Mouse (Mus musculus): ENCODE measurements around the gene Tnks2. TPM values are rescaled to one million over a fixed set of nuclear protein-coding genes. Genes with fewer than 3 reads are reported as not detected.
A peak's percentile ranks its signal among the peaks of the same experiment; 100 is the strongest.

Tnks2 gene
- 23.6 and 28.9 TPM in 2 replicates for polyA plus RNA-seq (2012; rRNA removed)

DNA sequence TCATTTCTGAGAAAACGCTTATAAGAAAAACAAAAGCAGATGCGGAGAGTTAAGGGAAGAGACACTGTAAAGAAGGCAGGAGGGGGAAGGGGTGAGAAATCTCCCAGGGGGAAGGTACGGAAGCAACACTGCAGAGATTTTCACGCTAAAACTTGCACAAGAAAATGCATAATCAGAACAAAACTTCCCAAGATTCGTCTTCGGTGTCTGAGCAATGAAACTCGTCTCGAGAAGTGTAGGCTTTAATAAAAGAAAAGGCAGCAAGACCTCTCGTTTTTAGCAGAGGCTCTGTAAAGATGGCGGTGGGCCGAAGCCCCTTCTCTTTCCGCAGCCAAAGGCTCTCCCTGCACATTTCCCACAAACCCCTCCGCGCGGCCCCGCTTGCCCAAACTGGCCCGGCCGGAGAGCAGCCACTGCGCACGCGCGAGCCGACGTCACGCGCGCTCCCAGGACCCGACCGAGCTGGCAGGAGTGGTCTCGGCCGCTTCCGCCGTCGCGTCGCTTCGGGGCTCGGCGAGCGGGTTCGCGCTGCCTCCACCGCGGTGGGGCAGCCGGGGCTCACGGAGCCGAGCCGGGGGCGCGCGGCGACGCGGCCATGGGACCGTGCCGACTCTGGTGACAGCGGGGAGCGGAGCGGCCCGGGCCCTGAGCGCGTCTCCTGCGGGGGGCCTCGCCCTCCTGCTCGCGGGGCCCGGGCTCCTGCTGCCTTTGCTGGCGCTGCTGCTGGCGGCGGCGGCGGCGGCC is at the start of gene Tnks2:
Gene Tnks2, plus strand, starts transcription at position 445 of the 744 bp plus-strand sequence.
- DNase-seq: peak; percentile 92
- TF ChIP-seq CTCF (IDR thresholded peaks at IDR 0.05; ENCODE audit: insufficient read depth, low read length): no peak
- peak; percentile 72; the same call in 1 of the 2 replicates for TF ChIP-seq POLR2A (IDR thresholded peaks at IDR 0.05; ENCODE audit: borderline replicate concordance, extremely low read depth, low read depth, low read length)
- under 1% methylated on average over 73 of the region's 73 CpGs for WGBS
- peak within 1 kb of the TSS; percentile 83 for H3K4me3 ChIP-seq (replicated peaks; ENCODE audit: extremely low read depth, low read depth, low read length)
- peaks cover 9% of the 10 kb centered on the region; the same call in 1 of the 2 replicates for H3K4me1 ChIP-seq (ENCODE audit: control insufficient read depth, insufficient read depth, low read length)

DNA sequence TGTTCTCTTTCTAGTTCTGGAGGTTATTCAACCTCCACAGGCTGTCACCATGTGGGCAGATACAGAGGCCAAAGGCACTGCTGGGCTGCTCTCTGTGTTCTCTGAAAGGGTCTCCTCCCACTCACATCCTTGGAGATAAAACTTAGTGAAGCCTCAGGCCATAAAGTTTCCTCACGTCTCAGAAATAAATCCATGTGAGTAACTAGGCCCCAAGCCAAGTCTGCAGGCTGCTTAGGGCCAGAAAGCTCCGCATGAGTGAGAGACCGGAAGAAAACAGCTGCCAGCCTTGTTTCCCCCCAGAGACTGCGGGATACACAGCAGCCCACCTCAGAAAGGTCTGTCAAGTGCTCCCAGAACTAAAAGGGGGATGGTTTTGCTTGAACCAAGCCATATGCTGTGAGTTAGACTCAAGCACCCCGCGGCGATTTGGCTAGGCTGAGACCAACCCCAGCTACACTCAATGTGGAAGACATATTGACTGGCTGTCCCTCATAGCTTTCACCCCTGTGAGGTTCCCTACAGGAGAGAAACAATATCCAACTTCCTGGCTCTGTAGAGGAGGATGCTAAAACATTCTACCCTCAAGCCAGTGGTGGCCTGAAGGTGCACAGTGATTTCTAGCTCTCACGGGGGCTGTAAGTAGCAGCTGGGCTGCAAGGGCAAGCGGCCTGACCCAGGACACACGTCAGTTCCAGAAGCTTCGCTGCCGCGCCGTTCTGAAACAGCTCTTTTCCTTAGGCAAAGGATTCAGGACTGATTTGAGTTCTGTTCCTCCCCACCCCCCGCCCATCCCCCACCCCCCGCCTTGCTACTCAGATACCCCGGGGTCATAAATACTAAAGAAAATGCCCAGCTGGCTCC is 43.9 kb upstream of the Tnks2 start:
- no peak for TF ChIP-seq CTCF (IDR thresholded peaks at IDR 0.05; ENCODE audit: insufficient read depth, low read length)
- TF ChIP-seq POLR2A (IDR thresholded peaks at IDR 0.05; ENCODE audit: borderline replicate concordance, extremely low read depth, low read depth, low read length): no peak
- Histone ChIP-seq H3K4me3 (replicated peaks; ENCODE audit: extremely low read depth, low read depth, low read length) (no peak overlapping the region), H3K4me1 (ENCODE audit: control insufficient read depth, insufficient read depth, low read length) (peaks cover 12% of the 10 kb centered on the region)
- 63% methylated on average over 17 of the region's 17 CpGs for WGBS
- DNase-seq: no peak

DNA sequence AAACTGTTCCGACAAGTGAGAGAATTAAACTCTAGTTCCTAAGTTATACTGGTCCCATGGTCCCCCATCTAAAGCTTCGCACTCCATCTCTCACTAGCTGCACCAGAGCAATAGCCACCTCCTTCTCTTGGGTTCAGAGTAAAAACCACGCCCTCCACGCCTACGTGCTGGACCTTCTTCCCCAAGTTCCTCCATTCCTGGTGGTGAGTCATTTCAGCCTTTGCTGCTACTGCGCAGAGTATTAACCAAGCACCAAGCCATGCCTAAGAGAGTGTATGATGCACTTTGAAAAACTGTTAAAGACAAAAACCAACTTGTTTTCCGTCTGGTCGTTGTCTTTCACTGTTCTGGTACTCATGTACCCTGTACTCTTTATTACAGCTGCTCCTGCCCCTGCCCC is 41.4 kb upstream of the Tnks2 start:
- Histone ChIP-seq H3K4me1 (ENCODE audit: control insufficient read depth, insufficient read depth, low read length) (peaks cover 12% of the 10 kb centered on the region), H3K4me3 (replicated peaks; ENCODE audit: extremely low read depth, low read depth, low read length) (no peak overlapping the region)
- TF ChIP-seq CTCF (IDR thresholded peaks at IDR 0.05; ENCODE audit: insufficient read depth, low read length) (no peak), POLR2A (IDR thresholded peaks at IDR 0.05; ENCODE audit: borderline replicate concordance, extremely low read depth, low read depth, low read length) (no peak)
- DNase-seq: no peak
- 58% methylated on average over 8 of the region's 8 CpGs for WGBS

DNA sequence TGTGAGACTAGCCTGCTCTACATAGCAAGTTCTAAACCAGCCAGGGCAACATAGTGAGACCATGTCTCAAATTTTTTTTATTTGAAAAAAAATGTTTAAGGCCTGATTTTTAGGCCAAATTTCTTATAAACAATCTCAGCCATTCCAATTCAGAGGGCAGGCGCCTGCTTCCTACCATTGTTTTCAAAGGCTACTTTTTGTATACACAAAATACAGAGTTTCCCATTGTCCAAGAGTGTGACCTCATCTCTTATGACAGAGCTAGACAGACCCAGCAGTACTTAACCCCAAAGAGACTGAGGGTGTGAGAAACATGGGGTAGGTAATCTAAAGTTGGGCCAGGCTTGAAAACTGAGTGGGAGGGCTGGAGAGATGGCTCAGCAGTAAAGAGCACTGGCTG is 40.6 kb upstream of the Tnks2 start:
- TF ChIP-seq POLR2A (IDR thresholded peaks at IDR 0.05; ENCODE audit: borderline replicate concordance, extremely low read depth, low read depth, low read length) (no peak), CTCF (IDR thresholded peaks at IDR 0.05; ENCODE audit: insufficient read depth, low read length) (no peak)
- H3K4me1 ChIP-seq (ENCODE audit: control insufficient read depth, insufficient read depth, low read length): peaks cover 12% of the 10 kb centered on the region
- WGBS: 61% methylated on average over 1 of the region's 1 CpGs
- no peak for DNase-seq
- no peak overlapping the region for H3K4me3 ChIP-seq (replicated peaks; ENCODE audit: extremely low read depth, low read depth, low read length)

DNA sequence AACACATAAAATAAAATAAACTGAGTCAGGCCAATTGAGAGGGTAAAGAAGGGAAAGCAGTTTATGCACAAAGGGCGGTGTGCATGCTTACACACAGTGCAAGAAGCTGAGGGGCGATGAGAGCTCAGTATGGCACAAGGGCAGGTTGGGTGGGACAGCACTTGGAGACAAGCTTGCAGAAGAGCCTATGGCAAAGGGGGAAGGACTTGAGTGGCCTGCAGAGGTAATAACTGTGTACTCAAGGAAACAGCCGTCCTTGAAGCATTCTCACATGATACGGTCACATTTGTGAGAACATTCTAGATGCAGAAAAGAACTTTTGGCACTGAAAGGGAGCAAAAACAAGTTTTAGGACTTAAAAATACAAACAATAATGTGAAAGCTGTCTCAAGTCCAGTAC is 40.0 kb upstream of the Tnks2 start:
- TF ChIP-seq CTCF (IDR thresholded peaks at IDR 0.05; ENCODE audit: insufficient read depth, low read length): no peak
- no peak for TF ChIP-seq POLR2A (IDR thresholded peaks at IDR 0.05; ENCODE audit: borderline replicate concordance, extremely low read depth, low read depth, low read length)
- H3K4me3 ChIP-seq (replicated peaks; ENCODE audit: extremely low read depth, low read depth, low read length): no peak overlapping the region
- 68% methylated on average over 4 of the region's 4 CpGs for WGBS
- DNase-seq: no peak
- peaks cover 12% of the 10 kb centered on the region for H3K4me1 ChIP-seq (ENCODE audit: control insufficient read depth, insufficient read depth, low read length)

DNA sequence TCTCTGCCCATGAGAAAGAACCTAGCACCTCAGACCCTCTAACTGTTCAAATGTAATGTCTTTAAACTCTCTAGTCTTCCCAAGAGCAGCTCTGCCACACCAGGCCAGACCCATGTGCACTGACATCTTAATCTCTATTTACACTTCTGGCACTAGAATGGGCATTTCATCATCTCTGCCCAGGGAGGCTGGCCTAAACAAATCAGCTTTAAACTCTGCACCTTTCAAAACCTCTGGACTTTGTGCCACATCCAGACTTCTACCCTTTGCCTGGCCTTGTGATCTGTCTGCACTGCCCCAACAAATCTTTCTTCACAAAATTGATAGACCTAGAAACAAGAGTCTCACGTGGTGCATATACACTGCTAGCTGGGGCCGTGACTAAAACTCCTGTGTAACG is 38.8 kb upstream of the Tnks2 start:
- no peak for DNase-seq
- no peak overlapping the region for H3K4me3 ChIP-seq (replicated peaks; ENCODE audit: extremely low read depth, low read depth, low read length)
- 63% methylated on average over 3 of the region's 3 CpGs for WGBS
- peaks cover 8% of the 10 kb centered on the region for H3K4me1 ChIP-seq (ENCODE audit: control insufficient read depth, insufficient read depth, low read length)
- TF ChIP-seq CTCF (IDR thresholded peaks at IDR 0.05; ENCODE audit: insufficient read depth, low read length) (no peak), POLR2A (IDR thresholded peaks at IDR 0.05; ENCODE audit: borderline replicate concordance, extremely low read depth, low read depth, low read length) (no peak)

DNA sequence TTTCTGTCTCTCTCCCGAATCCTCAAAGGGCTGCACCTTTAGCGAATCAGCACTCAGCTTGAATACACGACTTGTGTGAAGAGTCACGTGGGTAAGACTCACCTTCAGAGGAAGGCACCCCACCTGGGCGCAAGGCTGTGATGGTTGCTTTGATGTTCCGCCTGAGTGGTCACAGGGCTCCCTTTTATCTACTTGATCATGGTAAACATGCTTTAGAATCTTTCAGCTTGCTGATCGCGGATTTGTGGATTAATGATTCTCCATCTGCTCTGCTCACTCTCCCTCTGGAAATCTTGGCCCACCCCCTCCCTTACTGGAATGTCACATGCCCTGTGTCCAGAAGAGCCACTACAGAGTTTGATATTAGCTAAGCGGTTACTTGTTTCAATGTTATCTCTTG is 37.1 kb upstream of the Tnks2 start:
- H3K4me3 ChIP-seq (replicated peaks; ENCODE audit: extremely low read depth, low read depth, low read length): no peak overlapping the region
- DNase-seq: no peak
- WGBS: 66% methylated on average over 9 of the region's 9 CpGs
- H3K4me1 ChIP-seq (ENCODE audit: control insufficient read depth, insufficient read depth, low read length): peaks cover 7% of the 10 kb centered on the region
- TF ChIP-seq POLR2A (IDR thresholded peaks at IDR 0.05; ENCODE audit: borderline replicate concordance, extremely low read depth, low read depth, low read length) (no peak), CTCF (IDR thresholded peaks at IDR 0.05; ENCODE audit: insufficient read depth, low read length) (no peak)

DNA sequence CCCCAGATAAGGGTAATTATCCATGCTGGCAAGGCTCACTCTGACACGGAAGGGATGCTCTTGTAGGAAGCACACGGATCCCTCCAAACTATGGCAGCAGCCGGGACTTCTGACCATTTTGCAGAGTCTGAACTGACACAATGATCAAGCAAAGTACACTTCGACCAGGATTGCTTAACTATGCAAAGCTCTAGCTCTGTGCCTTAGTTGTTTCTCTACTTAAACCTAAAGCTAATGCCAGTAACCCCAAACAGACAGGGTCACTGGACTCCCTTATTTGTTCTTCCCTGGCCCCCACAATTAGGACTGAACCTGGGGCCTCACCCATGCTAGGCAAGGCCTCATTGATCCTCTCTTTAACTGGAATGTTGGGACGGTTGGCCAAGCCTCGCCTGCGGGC is 33.7 kb upstream of the Tnks2 start:
- H3K4me1 ChIP-seq (ENCODE audit: control insufficient read depth, insufficient read depth, low read length): no peaks in the 10 kb centered on the region
- H3K4me3 ChIP-seq (replicated peaks; ENCODE audit: extremely low read depth, low read depth, low read length): no peak overlapping the region
- no peak for DNase-seq
- TF ChIP-seq POLR2A (IDR thresholded peaks at IDR 0.05; ENCODE audit: borderline replicate concordance, extremely low read depth, low read depth, low read length) (no peak), CTCF (IDR thresholded peaks at IDR 0.05; ENCODE audit: insufficient read depth, low read length) (no peak)
- 72% methylated on average over 7 of the region's 7 CpGs for WGBS

DNA sequence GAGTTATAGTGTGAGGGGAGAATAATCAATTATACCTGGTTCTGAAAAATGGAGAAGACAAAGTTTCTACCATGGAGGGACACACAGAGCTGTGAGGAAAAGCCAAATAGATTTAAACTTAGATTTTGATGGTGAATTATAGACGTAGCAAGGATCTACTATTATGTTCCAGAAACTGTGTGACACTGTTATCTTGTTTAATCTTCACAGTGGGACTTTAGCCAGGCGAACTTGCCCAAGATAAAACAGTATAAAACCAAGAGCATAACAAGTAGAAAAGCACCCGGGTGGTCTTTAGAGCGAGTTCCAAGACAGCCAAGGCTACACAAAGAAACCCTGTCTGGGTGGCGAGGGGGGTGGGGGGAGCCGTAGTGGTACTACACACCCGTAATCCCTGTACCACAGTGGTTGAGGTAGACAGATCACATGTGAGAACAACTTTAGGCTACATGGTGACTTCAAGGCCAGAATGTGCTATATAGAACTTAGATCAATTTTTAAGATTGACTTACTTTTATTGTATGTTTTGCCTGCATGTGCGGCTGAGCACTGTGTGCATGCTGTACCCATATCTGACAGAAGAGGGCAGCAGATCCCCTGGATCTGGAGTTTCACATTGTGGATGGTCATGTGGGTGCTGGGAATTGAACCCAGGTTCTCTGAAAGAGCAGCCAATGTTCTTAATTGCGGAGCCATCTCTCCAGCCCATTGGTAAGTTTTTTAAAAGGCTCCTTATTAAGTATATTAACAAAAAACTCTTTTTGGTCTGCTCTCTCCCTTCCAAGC is 32.0 kb upstream of the Tnks2 start:
- WGBS: 72% methylated on average over 9 of the region's 9 CpGs
- Histone ChIP-seq H3K4me1 (ENCODE audit: control insufficient read depth, insufficient read depth, low read length) (no peaks in the 10 kb centered on the region), H3K4me3 (replicated peaks; ENCODE audit: extremely low read depth, low read depth, low read length) (no peak overlapping the region)
- no peak for DNase-seq
- TF ChIP-seq CTCF (IDR thresholded peaks at IDR 0.05; ENCODE audit: insufficient read depth, low read length): peak; percentile 38
- TF ChIP-seq POLR2A (IDR thresholded peaks at IDR 0.05; ENCODE audit: borderline replicate concordance, extremely low read depth, low read depth, low read length): no peak

All from lung, adult 2 months (tissue).